Mouse (Mus musculus): ENCODE data around the gene Arsb.

GRCm38 (mm10) chr13:93752597-93753400, 18.6 kb upstream of the Arsb start:
- TF ChIP-seq CTCF (IDR thresholded peaks at IDR 0.05; ENCODE audit: low read depth, low read length), result no peak
- TF ChIP-seq POLR2A (IDR thresholded peaks at IDR 0.05; ENCODE audit: extremely low read depth, insufficient read depth, low read length), result no peak
